Mouse (Mus musculus) T-helper 1 cell (primary cell): ENCODE measurements around the gene Gm13090.

Experiments
- in situ Hi-C: fragments of 300-600 bp; cut with MboI, MseI; formaldehyde crosslinking; loops from one replicate; pipeline ENCODE4 v1.15.1; 2025; ENCODE audit warnings: high pct_unique_total_duplicates

The Gm13090 gene

GRCm38 (mm10) chr4:151096334-151097103 is 7.1 kb downstream of the Gm13090 start:
- in situ Hi-C loops: no loop called here

- in situ Hi-C loops: no loop called here
These were observed 7.7 kb downstream of the Gm13090 start for GRCm38 (mm10) chr4:151097104-151097438.

GRCm38 (mm10) chr4:151103646-151104045 is 14.3 kb downstream of the Gm13090 start:
- in situ Hi-C loops: no loop called here

GRCm38 (mm10) chr4:151104147-151104546 is 14.8 kb downstream of the Gm13090 start:
- in situ Hi-C loops: no loop called here

- in situ Hi-C loops: no loop called here
These were observed 16.5 kb downstream of the Gm13090 start for GRCm38 (mm10) chr4:151105886-151106285.

- in situ Hi-C loops: no loop called here
These were observed 17.1 kb downstream of the Gm13090 start for GRCm38 (mm10) chr4:151106468-151106867.

- in situ Hi-C loops: no loop called here
These were observed 18.0 kb downstream of the Gm13090 start for GRCm38 (mm10) chr4:151107131-151108001.

- in situ Hi-C loops: no loop called here
These were observed 18.8 kb downstream of the Gm13090 start for GRCm38 (mm10) chr4:151108028-151108771.

- in situ Hi-C loops: no loop called here
These were observed 19.5 kb downstream of the Gm13090 start for GRCm38 (mm10) chr4:151108834-151109241.

- in situ Hi-C loops: no loop called here
These were observed 21.9 kb downstream of the Gm13090 start for GRCm38 (mm10) chr4:151111226-151111625.

- in situ Hi-C loops: no loop called here
These were observed 25.2 kb downstream of the Gm13090 start for GRCm38 (mm10) chr4:151114574-151114973.

- in situ Hi-C loops: no loop called here
These were observed 29.5 kb downstream of the Gm13090 start for GRCm38 (mm10) chr4:151118883-151119282.

- in situ Hi-C loops: no loop called here
These were observed 38.5 kb downstream of the Gm13090 start for GRCm38 (mm10) chr4:151127636-151128548.

- in situ Hi-C loops: no loop called here
These were observed 39.5 kb downstream of the Gm13090 start for GRCm38 (mm10) chr4:151128641-151129541.

- in situ Hi-C loops: no loop called here
These were observed 40.6 kb downstream of the Gm13090 start for GRCm38 (mm10) chr4:151129725-151130557.

GRCm38 (mm10) chr4:151130756-151131490 is 41.6 kb downstream of the Gm13090 start:
- in situ Hi-C loops: no loop called here

- in situ Hi-C loops: no loop called here
These were observed 43.1 kb downstream of the Gm13090 start for GRCm38 (mm10) chr4:151132493-151132892.

GRCm38 (mm10) chr4:151133760-151134159 is 44.4 kb downstream of the Gm13090 start:
- in situ Hi-C loops: no loop called here
